Mouse (Mus musculus): Measurements from ENCODE around the gene Sipa1l2. TPM values are rescaled to one million over a fixed set of nuclear protein-coding genes. Genes with fewer than 3 reads are reported as not detected.
"Not testable (repeated sequence)": the region's sequence is repeated elsewhere in the genome, so short reads cannot be mapped to it uniquely, and the experiment has no call there.

The Sipa1l2 gene
- polyA plus RNA-seq, 2 experiments: 0.47 to 0.69 TPM

DNA sequence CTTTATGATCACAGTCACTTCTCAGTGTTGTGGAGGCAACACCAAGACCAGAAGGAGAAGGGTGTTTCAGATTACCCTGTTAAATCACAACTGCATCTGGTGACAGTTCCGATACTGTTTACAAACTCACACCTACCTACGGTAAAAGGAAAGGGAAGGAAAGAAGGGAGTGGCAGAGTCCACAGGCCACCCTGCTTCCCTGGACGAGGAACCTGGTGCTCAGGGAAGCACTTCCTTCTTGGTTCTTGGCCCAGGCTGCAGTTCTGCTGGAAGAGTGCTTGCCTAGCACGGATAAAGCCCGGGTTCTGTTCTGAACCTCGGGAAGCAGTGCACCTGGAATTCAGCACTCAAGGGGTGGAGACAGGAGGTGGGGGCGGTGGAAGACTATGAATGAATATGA lies 48.5 kb downstream of the Sipa1l2 start:
- H3K27me3 ChIP-seq (ENCODE audit: control insufficient read depth, insufficient read depth, low read length): no peaks in the 10 kb centered on the region
- 37% methylated on average over 7 of the region's 7 CpGs for WGBS (ENCODE audit: insufficient replicate concordance)
- H3K36me3 ChIP-seq (replicated peaks; ENCODE audit: control insufficient read depth, insufficient read depth, low read depth): no peaks in the 10 kb centered on the region
- no peak overlapping the region for H3K4me2 ChIP-seq (ENCODE audit: low read depth)
- H3K27ac ChIP-seq: no peak overlapping the region
- no peak for ATAC-seq (ENCODE audit: insufficient read depth)
- H3K4me1 ChIP-seq (replicated peaks; ENCODE audit: control insufficient read depth in 2 of 2, insufficient read depth in 2 of 2, low read length in 1 of 2): peaks cover 0 to 14% of the 10 kb centered on the region in 2 experiments; a peak in 2 of 4 replicates
- DNase-seq (ENCODE audit: low read depth in 3 of 3, low spot score in 3 of 3): no peak
- no peak for TF ChIP-seq CTCF (IDR thresholded peaks at IDR 0.05; ENCODE audit: low read depth)
- no peak for TF ChIP-seq EP300 (IDR thresholded peaks at IDR 0.05; ENCODE audit: low read depth)
- H3K9ac ChIP-seq (replicated peaks): no peak overlapping the region
- H3K4me3 ChIP-seq (ENCODE audit: insufficient read depth in 1 of 2, low read depth in 2 of 2, low read length in 2 of 2): no peak overlapping the region
- no peaks in the 10 kb centered on the region for H3K9me3 ChIP-seq (ENCODE audit: control insufficient read depth, low read length)

DNA sequence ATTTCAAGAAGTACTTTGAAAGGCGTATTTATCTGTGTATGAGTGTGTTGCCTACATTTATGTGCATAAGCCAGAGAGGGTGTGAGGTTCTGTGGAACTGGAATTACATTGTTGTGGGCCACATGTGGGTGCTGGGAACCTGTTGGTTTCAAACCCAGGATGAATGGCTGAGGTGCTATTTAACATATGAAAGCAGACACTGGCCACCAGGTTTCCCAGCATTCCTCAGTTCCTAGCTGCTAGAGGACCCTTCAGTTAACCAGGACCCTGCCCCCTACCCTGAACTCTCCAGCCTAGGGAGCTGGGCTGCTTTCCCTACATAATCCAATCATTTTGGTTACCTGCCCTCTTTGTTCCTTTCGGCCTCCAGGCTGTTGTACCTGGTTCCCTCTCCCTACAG lies 49.3 kb downstream of the Sipa1l2 start:
- H3K4me1 ChIP-seq (replicated peaks; ENCODE audit: control insufficient read depth in 2 of 2, insufficient read depth in 2 of 2, low read length in 1 of 2): peaks cover 0 to 18% of the 10 kb centered on the region in 2 experiments; a peak in 2 of 4 replicates
- H3K9me3 ChIP-seq (ENCODE audit: control insufficient read depth, low read length); H3K27me3 ChIP-seq (ENCODE audit: control insufficient read depth, insufficient read depth, low read length); ATAC-seq (ENCODE audit: insufficient read depth); H3K36me3 ChIP-seq (replicated peaks; ENCODE audit: control insufficient read depth, insufficient read depth, low read depth); DNase-seq (ENCODE audit: low read depth in 3 of 3, low spot score in 3 of 3); H3K4me3 ChIP-seq (ENCODE audit: insufficient read depth in 1 of 2, low read depth in 2 of 2, low read length in 2 of 2); H3K4me2 ChIP-seq (ENCODE audit: low read depth); H3K27ac ChIP-seq; H3K9ac ChIP-seq (replicated peaks): not testable (repeated sequence)
- WGBS (ENCODE audit: insufficient replicate concordance): 54% methylated on average over 2 of the region's 2 CpGs

DNA sequence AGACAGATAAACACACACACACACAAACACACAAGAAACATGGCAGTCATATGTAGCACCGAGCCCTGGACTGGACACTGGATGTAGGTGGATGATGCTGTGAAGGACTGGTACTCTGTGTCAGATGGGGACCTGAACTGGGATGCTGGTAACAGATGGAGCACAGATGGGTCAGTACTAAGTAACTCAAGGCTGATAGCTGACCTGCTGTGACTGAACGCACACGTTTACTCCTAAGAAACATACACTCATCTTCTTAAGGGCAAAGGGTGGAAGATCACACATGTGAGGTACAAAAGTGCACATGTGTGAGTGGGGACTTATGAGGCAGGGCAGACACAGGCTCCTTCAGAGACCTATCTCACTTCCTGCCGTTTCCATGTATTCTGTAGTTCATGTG lies 50.7 kb downstream of the Sipa1l2 start:
- no peak for TF ChIP-seq CTCF (IDR thresholded peaks at IDR 0.05; ENCODE audit: low read depth)
- no peak for TF ChIP-seq EP300 (IDR thresholded peaks at IDR 0.05; ENCODE audit: low read depth)
- DNase-seq (ENCODE audit: low read depth in 3 of 3, low spot score in 3 of 3) (no peak), ATAC-seq (ENCODE audit: insufficient read depth) (no peak)
- no peak overlapping the region for H3K4me3 ChIP-seq (ENCODE audit: insufficient read depth in 1 of 2, low read depth in 2 of 2, low read length in 2 of 2)
- no peak overlapping the region for H3K9ac ChIP-seq (replicated peaks)
- WGBS (ENCODE audit: insufficient replicate concordance): 50% methylated on average over 4 of the region's 4 CpGs
- no peaks in the 10 kb centered on the region for H3K36me3 ChIP-seq (replicated peaks; ENCODE audit: control insufficient read depth, insufficient read depth, low read depth)
- H3K9me3 ChIP-seq (ENCODE audit: control insufficient read depth, low read length): no peaks in the 10 kb centered on the region
- no peaks in the 10 kb centered on the region for H3K27me3 ChIP-seq (ENCODE audit: control insufficient read depth, insufficient read depth, low read length)
- no peak overlapping the region for H3K4me2 ChIP-seq (ENCODE audit: low read depth)
- H3K4me1 ChIP-seq (replicated peaks; ENCODE audit: control insufficient read depth in 2 of 2, insufficient read depth in 2 of 2, low read length in 1 of 2): peaks cover 0 to 18% of the 10 kb centered on the region in 2 experiments; a peak in 2 of 4 replicates
- H3K27ac ChIP-seq: no peak overlapping the region

DNA sequence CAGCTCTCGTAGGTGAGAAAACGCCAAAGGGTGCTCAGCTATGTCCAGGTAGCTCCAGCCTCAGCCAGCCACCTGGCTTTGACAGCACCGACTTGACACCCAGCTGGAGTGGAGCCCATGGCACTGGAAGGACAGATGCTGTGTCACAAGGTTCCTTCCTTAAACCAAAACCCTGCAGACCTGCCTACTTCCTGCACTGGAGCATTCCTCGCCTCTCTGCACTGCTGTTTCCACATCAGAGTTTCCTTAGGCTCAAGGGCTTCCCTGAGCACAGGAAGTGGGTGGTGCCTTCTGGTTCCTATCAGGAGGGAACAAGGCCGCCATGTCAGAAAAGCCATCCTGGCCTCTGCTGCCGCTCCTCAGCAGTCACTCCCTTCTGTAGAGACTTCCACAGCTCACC lies 51.3 kb downstream of the Sipa1l2 start:
- 25% methylated on average over 6 of the region's 6 CpGs for WGBS (ENCODE audit: insufficient replicate concordance)
- ATAC-seq (ENCODE audit: insufficient read depth) (0 out of 2 replicates have a peak, but pooled peaks have one; percentile 21), DNase-seq (ENCODE audit: low read depth in 3 of 3, low spot score in 3 of 3) (peak in 2 of 3 experiments; percentile 11 to 15)
- H3K4me2 ChIP-seq (ENCODE audit: low read depth): no peak overlapping the region
- H3K36me3 ChIP-seq (replicated peaks; ENCODE audit: control insufficient read depth, insufficient read depth, low read depth): no peaks in the 10 kb centered on the region
- no peak overlapping the region for H3K27ac ChIP-seq
- peaks cover 0 to 18% of the 10 kb centered on the region in 2 experiments; a peak in 2 of 4 replicates for H3K4me1 ChIP-seq (replicated peaks; ENCODE audit: control insufficient read depth in 2 of 2, insufficient read depth in 2 of 2, low read length in 1 of 2)
- no peaks in the 10 kb centered on the region for H3K9me3 ChIP-seq (ENCODE audit: control insufficient read depth, low read length)
- H3K9ac ChIP-seq (replicated peaks): no peak overlapping the region
- no peak overlapping the region for H3K4me3 ChIP-seq (ENCODE audit: insufficient read depth in 1 of 2, low read depth in 2 of 2, low read length in 2 of 2)
- TF ChIP-seq CTCF (IDR thresholded peaks at IDR 0.05; ENCODE audit: low read depth): no peak
- no peak for TF ChIP-seq EP300 (IDR thresholded peaks at IDR 0.05; ENCODE audit: low read depth)
- H3K27me3 ChIP-seq (ENCODE audit: control insufficient read depth, insufficient read depth, low read length): no peaks in the 10 kb centered on the region

DNA sequence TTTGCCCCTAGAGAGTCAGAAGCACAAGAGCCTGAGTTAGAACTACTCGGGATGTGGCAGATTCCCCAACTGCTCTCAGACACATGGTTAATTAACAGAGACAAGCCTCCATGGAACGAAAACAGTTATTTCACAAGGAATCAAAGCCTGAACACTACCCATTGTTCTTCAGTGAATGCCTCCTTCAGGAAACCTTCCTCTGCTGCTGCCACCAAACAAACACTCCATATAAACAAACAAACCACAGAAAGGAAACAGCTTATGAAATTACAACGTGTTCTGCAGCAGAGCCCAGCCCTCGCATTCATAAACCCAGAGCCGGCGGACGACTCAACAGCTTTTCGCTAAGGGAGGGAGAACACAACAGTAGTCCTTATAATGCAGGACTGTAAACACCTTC lies 52.2 kb downstream of the Sipa1l2 start:
- 60% methylated on average over 8 of the region's 8 CpGs for WGBS (ENCODE audit: insufficient replicate concordance)
- Histone ChIP-seq H3K27ac (no peak overlapping the region), H3K4me3 (ENCODE audit: insufficient read depth in 1 of 2, low read depth in 2 of 2, low read length in 2 of 2) (no peak overlapping the region), H3K9me3 (ENCODE audit: control insufficient read depth, low read length) (no peaks in the 10 kb centered on the region), H3K4me2 (ENCODE audit: low read depth) (no peak overlapping the region), H3K27me3 (ENCODE audit: control insufficient read depth, insufficient read depth, low read length) (no peaks in the 10 kb centered on the region), H3K9ac (replicated peaks) (no peak overlapping the region), H3K4me1 (replicated peaks; ENCODE audit: control insufficient read depth in 2 of 2, insufficient read depth in 2 of 2, low read length in 1 of 2) (peaks cover 0 to 18% of the 10 kb centered on the region in 2 experiments; a peak in 2 of 4 replicates), H3K36me3 (replicated peaks; ENCODE audit: control insufficient read depth, insufficient read depth, low read depth) (no peaks in the 10 kb centered on the region)
- no peak for TF ChIP-seq EP300 (IDR thresholded peaks at IDR 0.05; ENCODE audit: low read depth)
- TF ChIP-seq CTCF (IDR thresholded peaks at IDR 0.05; ENCODE audit: low read depth): no peak
- DNase-seq (ENCODE audit: low read depth in 3 of 3, low spot score in 3 of 3) (no peak), ATAC-seq (ENCODE audit: insufficient read depth) (no peak)
